Mouse (Mus musculus) limb, embryonic 11.5 days (tissue): Measurements from ENCODE around the gene Aup1. TPM values are rescaled to one million over a fixed set of nuclear protein-coding genes. Genes with fewer than 3 reads are reported as not detected.
A peak's percentile ranks its signal among the peaks of the same experiment; 100 is the strongest.

Experiments used
- ATAC-seq: fragments of 200-750 bp; cut with Nextera tagmentation; 2 replicates; pipeline ENCODE4 v1.8.0; 2017; ENCODE audit warnings: low read depth; ENCODE audit not compliant: insufficient number of reproducible peaks, low FRiP score, low TSS enrichment
- DNase-seq: peaks from one replicate; pipeline ENCODE4 v3.0.0-alpha.2; 2015; ENCODE audit warnings: low spot score
- H3K27ac ChIP-seq: fragments of 300-500 bp; sonication (generic); replicated peaks from 2 replicates; pipeline ENCODE4 v1.5.1; 2014; ENCODE audit warnings: low read depth, mild to moderate bottlenecking, low read length
- H3K27me3 ChIP-seq: fragments of 300-500 bp; sonication (generic); 2 replicates; pipeline ENCODE4 v1.6.1; 2014; ENCODE audit warnings: mild to moderate bottlenecking, low read length, mixed read lengths; ENCODE audit not compliant: control insufficient read depth, insufficient read depth
- H3K36me3 ChIP-seq: fragments of 300-500 bp; sonication (generic); 2 replicates; pipeline ENCODE4 v1.6.1; 2014; ENCODE audit warnings: mild to moderate bottlenecking, low read length, moderate library complexity, mixed read lengths; ENCODE audit not compliant: control insufficient read depth, insufficient read depth
- H3K4me1 ChIP-seq: fragments of 300-500 bp; sonication (generic); 2 replicates; pipeline ENCODE4 v1.6.1; 2014; ENCODE audit warnings: low read length, mixed read lengths; ENCODE audit not compliant: control insufficient read depth, insufficient read depth
- H3K4me2 ChIP-seq: fragments of 300-500 bp; sonication (generic); 2 replicates; pipeline ENCODE4 v1.6.1; 2014; ENCODE audit warnings: low read depth, mild to moderate bottlenecking, moderate library complexity; ENCODE audit not compliant: severe bottlenecking
- H3K4me3 ChIP-seq: fragments of 300-500 bp; sonication (generic); 2 replicates; pipeline ENCODE4 v1.5.1; 2014; ENCODE audit warnings: low read depth, low read length
- H3K9ac ChIP-seq: fragments of 300-500 bp; sonication (generic); 2 replicates; pipeline ENCODE4 v1.6.1; 2014; ENCODE audit warnings: mild to moderate bottlenecking, low read length
- H3K9me3 ChIP-seq: fragments of 300-500 bp; sonication (generic); 2 replicates; pipeline ENCODE4 v1.6.1; 2016; ENCODE audit warnings: low read length; ENCODE audit not compliant: control insufficient read depth
- WGBS: fragments of 180-500 bp; shearing (Covaris S2); extraction: QIAGEN DNeasy Blood & Tissue Kit; methylation state at CpG from one replicate; pipeline ENCODE4 v1.1.7; 2014; 5-methylcytosine and 5-hydroxymethylcytosine counted together
- polyA plus RNA-seq: library from polyadenylated mRNA; unstranded; fragments of >200 nt; fragmentation: Nextera tagmentation; extraction: Ambion mirVana; gene quantifications from 2 replicates; pipeline ENCODE4 v1.2.1, GENCODE M21; 2014

The Aup1 gene
- polyA plus RNA-seq, 1 experiment from 2014 or later, result 122 TPM

DNA sequence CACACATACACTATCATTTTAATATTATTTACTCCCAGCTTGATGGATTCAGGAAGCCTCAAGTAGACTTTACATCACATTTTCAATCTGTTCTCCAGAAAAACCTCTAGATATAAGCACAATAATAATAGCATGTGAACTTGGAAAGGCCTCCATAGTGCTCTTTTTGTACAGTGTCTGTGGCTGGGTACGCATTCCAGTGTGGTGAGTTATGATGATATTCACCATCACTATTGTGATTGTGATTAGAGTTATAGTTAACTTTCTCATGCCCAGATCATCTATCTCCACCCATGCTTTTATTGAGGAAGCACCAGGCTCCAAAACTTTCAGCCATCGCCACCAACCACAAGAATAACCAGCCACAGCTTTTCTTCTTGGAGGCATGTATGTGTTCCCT, 30.5 kb upstream of the Aup1 start:
- 96% methylated on average over 2 of the region's 2 CpGs for WGBS
- no peaks in the 10 kb centered on the region for H3K4me1 ChIP-seq

DNA sequence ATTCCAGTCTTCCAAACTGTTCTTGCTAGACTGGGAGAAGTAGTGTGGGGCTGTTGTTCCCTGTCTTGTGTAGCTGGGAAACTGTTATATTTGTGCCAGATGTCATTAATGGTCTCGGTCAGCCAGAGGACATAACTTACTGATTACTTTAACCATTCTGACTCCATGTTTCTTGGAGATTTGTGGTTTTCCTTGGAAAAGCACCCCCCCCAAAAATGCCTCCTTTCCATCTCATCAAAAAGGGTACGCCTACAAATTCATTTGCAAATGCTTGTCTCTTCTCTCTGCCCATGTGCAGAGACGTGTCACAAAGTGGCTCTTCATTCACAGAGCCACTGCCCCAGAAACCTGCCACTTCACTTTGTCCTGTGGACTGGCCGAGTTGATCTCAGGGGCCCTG, 29.9 kb upstream of the Aup1 start:
- H3K27ac ChIP-seq, result no peak overlapping the region
- WGBS, result 62% methylated on average over 4 of the region's 4 CpGs

More for the DNA sequence above, 30.5 kb upstream of the Aup1 start:
- no peak overlapping the region for H3K27ac ChIP-seq
- no peaks in the 10 kb centered on the region for H3K36me3 ChIP-seq
- H3K4me3 ChIP-seq, result no peak overlapping the region
- H3K9ac ChIP-seq, result no peak overlapping the region
- H3K4me2 ChIP-seq, result no peak overlapping the region
- no peaks in the 10 kb centered on the region for H3K9me3 ChIP-seq
- H3K27me3 ChIP-seq, result no peaks in the 10 kb centered on the region
- ATAC-seq, result no peak
- DNase-seq, result no peak

DNA sequence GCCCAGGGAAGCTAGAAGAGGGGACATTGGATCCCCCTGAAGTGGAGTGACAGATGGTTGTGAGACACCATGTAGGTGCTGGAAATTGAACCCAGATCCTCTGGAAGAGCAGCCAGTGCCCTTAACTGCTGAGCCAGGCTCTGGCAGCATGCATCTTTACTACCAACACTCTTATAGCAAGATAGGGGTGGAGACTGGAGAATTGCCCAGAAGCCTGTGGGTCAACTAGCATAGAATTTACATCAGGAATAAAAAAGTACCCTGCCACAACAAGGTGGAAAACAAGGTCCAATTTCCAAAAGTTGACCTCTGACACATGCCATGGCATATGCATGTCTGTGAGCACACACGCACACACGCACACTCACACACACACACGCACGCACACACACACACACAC, 29.1 kb upstream of the Aup1 start:
- H3K36me3 ChIP-seq, result no peaks in the 10 kb centered on the region

More for the DNA sequence above, 29.9 kb upstream of the Aup1 start:
- H3K27me3 ChIP-seq, result no peaks in the 10 kb centered on the region
- H3K36me3 ChIP-seq, result no peaks in the 10 kb centered on the region
- H3K4me1 ChIP-seq, result no peaks in the 10 kb centered on the region
- H3K9me3 ChIP-seq, result no peaks in the 10 kb centered on the region
- no peak for ATAC-seq
- no peak overlapping the region for H3K9ac ChIP-seq
- no peak overlapping the region for H3K4me2 ChIP-seq
- no peak for DNase-seq
- H3K4me3 ChIP-seq, result no peak overlapping the region

DNA sequence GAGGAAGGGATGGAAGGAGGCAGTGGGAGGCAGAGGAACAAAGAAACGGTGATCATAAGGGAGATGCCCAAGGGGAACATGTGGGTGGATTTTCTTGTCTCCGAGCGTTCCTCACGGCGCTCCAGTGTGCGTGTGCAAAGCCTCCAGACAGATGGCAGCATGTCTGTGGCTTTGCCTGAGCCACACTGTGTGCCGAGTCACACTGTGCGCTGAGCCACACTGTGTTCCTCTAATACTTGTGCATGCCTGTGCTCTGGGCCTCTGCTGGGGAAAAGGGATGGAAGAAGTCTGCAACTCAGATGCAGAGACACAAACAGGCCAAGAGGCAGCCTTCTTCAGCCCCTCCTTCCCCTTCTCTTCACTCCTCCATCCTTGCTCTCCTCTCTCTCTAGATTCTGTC, 27.0 kb upstream of the Aup1 start:
- H3K27me3 ChIP-seq, result peaks cover 22% of the 10 kb centered on the region
- H3K36me3 ChIP-seq, result no peaks in the 10 kb centered on the region
- ATAC-seq (no peak), DNase-seq (no peak)
- H3K4me2 ChIP-seq, result no peak overlapping the region
- peaks cover 4% of the 10 kb centered on the region for H3K4me1 ChIP-seq
- 0 out of 2 replicates have a peak overlapping the region, but pooled peaks have one; percentile 27 for H3K9ac ChIP-seq
- H3K9me3 ChIP-seq, result no peaks in the 10 kb centered on the region
- no peak overlapping the region for H3K27ac ChIP-seq
- 77% methylated on average over 8 of the region's 8 CpGs for WGBS
- no peak overlapping the region for H3K4me3 ChIP-seq

More for the DNA sequence above, 29.1 kb upstream of the Aup1 start:
- Histone ChIP-seq H3K9me3 (no peaks in the 10 kb centered on the region), H3K27me3 (peaks cover 1% of the 10 kb centered on the region; the same call in 1 of the 2 replicates), H3K4me1 (no peaks in the 10 kb centered on the region), H3K9ac (no peak overlapping the region), H3K4me3 (no peak overlapping the region), H3K4me2 (no peak overlapping the region), H3K27ac (no peak overlapping the region)
- ATAC-seq (no peak), DNase-seq (no peak)
- WGBS, result 100% methylated on average over 4 of the region's 4 CpGs

DNA sequence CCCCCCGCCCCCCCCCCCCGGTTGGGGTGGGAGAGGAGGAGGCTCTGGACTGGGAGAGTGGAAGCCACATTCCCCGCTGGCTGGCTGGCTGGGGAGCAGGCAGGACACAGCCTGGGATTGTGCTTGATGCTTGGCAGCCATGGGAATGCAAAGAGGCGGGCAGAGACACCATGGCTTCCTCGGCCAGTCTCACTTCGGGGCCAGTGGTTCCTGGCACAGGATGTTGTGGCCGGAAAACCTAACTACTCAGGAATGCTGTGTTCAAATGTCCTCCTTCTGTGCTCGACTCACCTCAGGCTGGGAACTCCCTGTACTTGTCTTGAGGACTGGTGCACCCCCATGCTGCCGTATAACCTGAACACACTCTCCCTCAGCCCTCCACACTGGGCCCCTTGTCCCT, 26.6 kb upstream of the Aup1 start:
- no peak for DNase-seq
- Histone ChIP-seq H3K27me3 (peaks cover 23% of the 10 kb centered on the region), H3K4me3 (no peak overlapping the region), H3K9ac (0 out of 2 replicates have a peak overlapping the region, but pooled peaks have one; percentile 27), H3K36me3 (no peaks in the 10 kb centered on the region), H3K9me3 (no peaks in the 10 kb centered on the region), H3K27ac (no peak overlapping the region), H3K4me2 (no peak overlapping the region), H3K4me1 (peaks cover 6% of the 10 kb centered on the region)
- 59% methylated on average over 8 of the region's 9 CpGs for WGBS
- no peak for ATAC-seq

DNA sequence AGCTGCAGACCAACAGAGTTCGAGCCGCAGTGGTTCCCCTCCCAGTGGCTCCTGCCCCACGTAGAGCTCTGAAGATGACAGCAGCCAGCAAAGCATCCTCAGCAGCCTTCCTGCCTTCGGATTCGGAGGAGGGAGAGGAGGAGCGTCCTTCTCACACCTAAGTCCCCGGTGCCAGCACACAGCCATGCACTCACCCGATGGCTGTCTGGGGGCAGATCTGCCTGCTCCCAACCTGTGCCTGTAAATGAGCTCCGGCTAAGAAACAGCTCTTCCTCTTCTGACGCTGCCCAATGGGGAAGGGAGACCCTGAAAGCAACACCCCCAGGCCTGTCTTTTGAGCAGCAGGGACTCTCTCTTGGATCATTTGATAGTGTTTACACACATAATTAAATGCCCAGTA, 24.5 kb upstream of the Aup1 start:
- Histone ChIP-seq H3K4me3 (no peak overlapping the region), H3K9me3 (no peaks in the 10 kb centered on the region), H3K4me2 (no peak overlapping the region), H3K27ac (no peak overlapping the region), H3K4me1 (peaks cover 6% of the 10 kb centered on the region), H3K9ac (no peak overlapping the region), H3K36me3 (no peaks in the 10 kb centered on the region), H3K27me3 (peaks cover 23% of the 10 kb centered on the region)
- ATAC-seq, result no peak
- no peak for DNase-seq
- WGBS, result 20% methylated on average over 10 of the region's 10 CpGs

DNA sequence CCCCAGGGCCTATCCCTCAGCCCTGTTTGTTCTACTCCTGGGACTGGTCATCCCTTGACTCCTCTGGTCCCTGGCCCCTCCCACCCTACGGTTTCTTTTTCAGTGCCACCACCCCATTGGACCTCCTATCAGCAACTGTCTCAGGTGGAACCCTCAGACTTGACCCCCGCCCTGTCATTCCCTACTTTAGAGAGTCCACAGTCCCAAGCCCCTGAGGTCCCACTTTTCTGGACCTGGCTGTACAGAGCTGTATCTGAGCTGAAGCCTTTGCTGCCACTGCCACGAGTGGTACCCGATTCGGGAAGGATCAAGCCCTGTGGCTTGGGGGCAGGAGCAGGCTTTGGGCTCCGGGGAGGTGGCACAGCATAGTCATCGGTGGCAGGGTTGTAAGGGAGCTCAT, 23.2 kb upstream of the Aup1 start:
- Histone ChIP-seq H3K36me3 (no peaks in the 10 kb centered on the region), H3K4me3 (no peak overlapping the region), H3K4me2 (no peak overlapping the region), H3K27me3 (peaks cover 23% of the 10 kb centered on the region), H3K9ac (no peak overlapping the region), H3K27ac (no peak overlapping the region), H3K9me3 (no peaks in the 10 kb centered on the region), H3K4me1 (peaks cover 6% of the 10 kb centered on the region)
- WGBS, result 60% methylated on average over 7 of the region's 7 CpGs
- ATAC-seq (no peak), DNase-seq (no peak)

DNA sequence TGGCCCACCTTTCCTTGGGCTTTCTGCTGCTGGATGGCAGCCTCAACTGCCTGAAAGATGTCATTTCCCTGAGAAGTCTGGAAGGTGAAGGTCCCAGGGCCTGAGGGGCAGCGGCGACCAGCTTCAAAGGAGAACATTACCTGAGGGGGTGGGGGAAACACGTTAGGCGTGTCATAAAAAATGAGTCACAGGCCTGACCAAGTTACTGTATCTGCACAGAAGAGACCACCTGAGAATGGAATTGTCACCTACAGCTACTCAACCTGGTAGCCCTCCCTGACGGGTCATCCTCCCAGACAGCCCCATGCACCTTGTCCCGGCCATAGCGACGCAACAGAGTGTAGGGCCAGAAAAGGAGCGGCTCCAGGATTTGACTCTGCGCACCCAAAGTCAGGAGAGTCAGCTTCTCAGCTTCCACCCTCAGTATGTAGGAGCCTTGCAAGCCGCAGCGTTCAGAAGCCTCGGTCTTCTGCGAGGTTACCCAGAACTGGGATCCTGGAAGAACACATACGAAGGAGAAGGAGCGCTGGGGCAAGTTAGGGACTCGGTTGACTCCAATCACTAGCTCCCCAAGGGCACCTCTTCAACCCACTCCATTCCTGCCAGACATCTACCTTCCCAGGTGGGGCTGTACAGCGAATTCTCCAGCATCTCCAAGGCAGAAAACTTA, 22.3 kb upstream of the Aup1 start:
- H3K27me3 ChIP-seq, result peaks cover 23% of the 10 kb centered on the region
- peak overlapping the region; percentile 59 for H3K4me2 ChIP-seq
- H3K4me1 ChIP-seq, result peaks cover 6% of the 10 kb centered on the region
- peak overlapping the region; percentile 50 for H3K4me3 ChIP-seq
- H3K9me3 ChIP-seq, result no peaks in the 10 kb centered on the region
- no peak for ATAC-seq
- DNase-seq, result no peak
- H3K27ac ChIP-seq, result no peak overlapping the region; the same call in 1 of the 2 replicates
- WGBS, result 15% methylated on average over 18 of the region's 18 CpGs
- 0 out of 2 replicates have a peak overlapping the region, but pooled peaks have one; percentile 14 for H3K9ac ChIP-seq
- H3K36me3 ChIP-seq, result no peaks in the 10 kb centered on the region
